Mouse (Mus musculus) mammary gland, adult 2 months (tissue): ENCODE measurements around the gene Kcnj5. TPM values are rescaled to one million over a fixed set of nuclear protein-coding genes. Genes with fewer than 3 reads are reported as not detected.

Source experiments
- polyA plus RNA-seq: library from polyadenylated mRNA; depleted of rRNA; stranded (reverse); fragments of >200 nt; gene quantifications from 2 replicates; pipeline ENCODE4 v1.2.3, GENCODE M21; 2012; ENCODE audit warnings: low replicate concordance; rRNA removed

Gene Kcnj5
- 0.04 and 0.06 TPM in 2 replicates for polyA plus RNA-seq

DNA sequence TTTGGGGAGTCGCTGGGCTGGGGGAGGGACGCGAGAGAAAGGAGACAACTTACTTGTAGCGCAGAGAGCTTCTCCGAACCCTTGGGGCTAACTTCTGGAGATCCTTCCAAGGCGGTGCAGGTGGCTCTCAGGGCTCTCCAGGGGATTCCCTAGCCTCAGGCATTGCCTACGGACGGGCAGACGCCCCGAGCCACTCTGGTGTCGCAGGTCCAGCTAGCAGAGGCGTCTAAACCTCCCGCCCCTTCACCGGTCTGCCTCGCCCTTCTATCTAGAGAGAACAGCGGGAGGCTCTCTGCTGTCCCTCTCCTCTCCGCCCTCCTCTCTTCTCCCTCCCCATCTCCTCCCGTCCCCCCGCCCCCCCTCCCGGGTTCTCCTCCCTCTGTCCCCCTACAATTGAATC lies at the start of gene Kcnj5:
Kcnj5 (minus strand) TSS at position 300 of the 400 bp plus-strand sequence.

DNA sequence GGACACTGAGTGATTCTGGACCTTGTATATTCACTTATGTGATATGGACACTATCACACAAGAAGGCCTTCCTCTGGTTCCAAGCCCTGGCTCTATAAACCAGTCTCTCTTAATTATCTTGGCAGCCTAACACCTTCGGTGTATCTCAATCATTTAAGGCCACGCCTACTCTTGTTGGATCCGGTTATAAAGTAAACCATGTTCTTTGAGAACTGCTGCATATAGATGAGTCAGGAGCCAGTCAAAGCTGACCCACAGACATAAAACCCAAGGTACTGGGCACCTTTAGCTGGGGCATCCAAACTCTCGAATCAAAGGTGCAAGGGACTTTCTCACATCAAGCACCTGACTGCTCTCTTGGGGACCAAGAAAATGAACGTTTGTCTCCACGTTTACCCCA lies 28.1 kb upstream of the Kcnj5 start, which contains the start of gene Kcnj1:
Kcnj1 (plus strand) TSS at position 292 of the 400 bp plus-strand sequence.

Other genes with a start within 250 kb of the Kcnj5 start
- gene Arhgap32, start 228.2 kb downstream of the Kcnj5 start, polyA plus RNA-seq = 3.5 and 4.4 TPM in 2 replicates
- 0.07 and 0.17 TPM in 2 replicates for gene Kcnj1, start 28.1 kb upstream of the Kcnj5 start, polyA plus RNA-seq
- 21.0 and 28.0 TPM in 2 replicates for gene Fli1, start 198.5 kb upstream of the Kcnj5 start, polyA plus RNA-seq